Mouse (Mus musculus) G1E (cell line): Measurements from ENCODE around the gene Rcbtb2. TPM values are rescaled to one million over a fixed set of nuclear protein-coding genes. Genes with fewer than 3 reads are reported as not detected.

ENCODE experiments used
- ATAC-seq: 2 replicates; pipeline ENCODE4 v1.8.0; 2016; ENCODE audit warnings: mild to moderate bottlenecking; ENCODE audit not compliant: insufficient number of reproducible peaks, poor library complexity, low FRiP score, severe bottlenecking; ENCODE audit errors: extremely low read depth
- DNase-seq: peaks from one replicate; pipeline ENCODE4 v3.0.0; 2012; ENCODE audit warnings: low spot score
- H3K27me3 ChIP-seq: 2 replicates; pipeline ENCODE4 v1.6.1; 2012; ENCODE audit warnings: mild to moderate bottlenecking, low read length, inconsistent platforms; ENCODE audit not compliant: insufficient read depth
- H3K36me3 ChIP-seq: replicated peaks from 2 replicates; pipeline ENCODE3; 2012; ENCODE audit warnings: mild to moderate bottlenecking, inconsistent platforms
- H3K4me1 ChIP-seq: 2 replicates; pipeline ENCODE4 v1.6.1; 2012; ENCODE audit warnings: low read depth, low read length, inconsistent platforms, mixed read lengths; ENCODE audit not compliant: insufficient read depth
- H3K4me3 ChIP-seq: 2 replicates; pipeline ENCODE4 v1.5.1; 2012; ENCODE audit warnings: low read depth, mild to moderate bottlenecking, inconsistent platforms, low read length, moderate library complexity, mixed read lengths
- H3K9me3 ChIP-seq: replicated peaks from 2 replicates; pipeline ENCODE4 v1.6.1; 2012; ENCODE audit warnings: inconsistent platforms
- CTCF ChIP-seq: IDR thresholded peaks from 2 replicates; pipeline ENCODE4 v1.5.1; 2012; ENCODE audit warnings: low read depth, low read length, inconsistent platforms, mixed read lengths
- GATA1 ChIP-seq: IDR thresholded peaks from 2 replicates; pipeline ENCODE4 v1.6.1; 2012; ENCODE audit warnings: borderline replicate concordance, low read length, inconsistent platforms, mixed read lengths
- GATA2 ChIP-seq: IDR thresholded peaks from 2 replicates; pipeline ENCODE4 v1.6.1; 2012; ENCODE audit warnings: low read depth, low read length, inconsistent platforms, borderline replicate concordance
- POLR2AphosphoS5 ChIP-seq: IDR thresholded peaks from 2 replicates; pipeline ENCODE4 v1.6.1; 2012; ENCODE audit warnings: low read depth, low read length, inconsistent platforms; ENCODE audit not compliant: insufficient replicate concordance
- TAL1 ChIP-seq: conservative IDR thresholded peaks from 2 replicates; pipeline ENCODE4 v1.6.1; 2012; ENCODE audit warnings: low read depth, low read length, inconsistent platforms, mixed read lengths
- polyA plus RNA-seq: library from polyadenylated mRNA; stranded (reverse); fragments of >175 nt; gene quantifications from 2 replicates; pipeline ENCODE4 v1.2.3, GENCODE M21; 2012
- total RNA-seq, 2 experiments: library from RNA; stranded (forward) in 1 of 2; stranded (reverse) in 1 of 2; fragments of 200-1000 nt in 1 of 2; fragments of >200 nt in 1 of 2; fragmentation: Nextera tagmentation in 1 of 2; gene quantifications; 2 replicates each; pipeline ENCODE4 v1.2.3; 2014 to 2017

Gene Rcbtb2
- total and polyA plus RNA-seq, 3 experiments = 24.4 to 49.9 (median 34.8) TPM

DNA sequence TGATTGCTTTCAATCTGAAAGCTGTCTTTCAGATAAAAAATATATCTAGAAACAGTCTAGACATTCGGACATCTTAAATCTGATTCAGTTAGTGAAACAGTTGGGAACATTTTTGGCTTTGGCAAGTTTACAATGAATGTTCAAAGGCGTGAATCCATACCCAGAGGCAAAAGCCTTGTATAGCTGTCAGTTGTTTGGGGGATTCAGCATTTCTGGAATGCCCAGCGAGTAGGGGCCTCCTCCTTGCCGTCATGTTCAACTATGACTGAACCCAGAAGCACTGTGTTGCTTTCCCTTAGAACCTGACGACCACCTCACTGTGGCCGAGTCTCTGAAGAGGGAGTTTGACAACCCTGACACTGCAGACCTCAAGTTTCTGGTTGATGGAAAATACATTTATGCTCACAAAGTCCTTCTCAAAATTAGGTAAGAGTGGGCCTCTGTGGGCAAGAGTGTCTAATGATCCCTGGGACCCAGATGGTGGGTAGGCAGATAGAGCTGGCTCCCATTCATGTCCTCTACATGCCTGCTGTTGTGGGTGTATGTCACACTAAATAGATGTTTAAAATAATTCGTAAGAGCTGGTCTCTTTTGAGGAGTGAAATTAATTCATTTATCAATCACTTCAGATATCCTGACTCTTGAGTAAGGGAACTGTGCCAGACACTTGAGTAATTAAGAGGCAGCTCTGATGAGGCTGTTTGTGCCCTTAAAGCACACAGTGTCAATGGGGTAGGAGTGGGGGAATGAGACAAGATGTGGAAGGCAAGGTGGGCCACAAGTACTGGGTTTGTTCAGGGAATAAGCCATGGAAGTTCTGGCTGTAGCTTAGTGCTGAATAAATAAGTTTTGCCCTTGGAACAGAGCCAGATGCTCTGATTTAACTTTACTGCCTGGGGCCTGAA lies 51.5 kb downstream of the Rcbtb2 start:
- H3K4me1 ChIP-seq = peaks cover 56% of the 10 kb centered on the region
- no peaks in the 10 kb centered on the region for H3K27me3 ChIP-seq
- no peak for DNase-seq
- H3K9me3 ChIP-seq = no peaks in the 10 kb centered on the region
- H3K4me3 ChIP-seq = no peak overlapping the region
- TF ChIP-seq TAL1 = no peak
- TF ChIP-seq GATA1 = no peak
- TF ChIP-seq GATA2 = no peak
- TF ChIP-seq POLR2AphosphoS5 = no peak
- no peak for TF ChIP-seq CTCF
- H3K36me3 ChIP-seq = peaks cover 72% of the 10 kb centered on the region
- ATAC-seq = no peak

DNA sequence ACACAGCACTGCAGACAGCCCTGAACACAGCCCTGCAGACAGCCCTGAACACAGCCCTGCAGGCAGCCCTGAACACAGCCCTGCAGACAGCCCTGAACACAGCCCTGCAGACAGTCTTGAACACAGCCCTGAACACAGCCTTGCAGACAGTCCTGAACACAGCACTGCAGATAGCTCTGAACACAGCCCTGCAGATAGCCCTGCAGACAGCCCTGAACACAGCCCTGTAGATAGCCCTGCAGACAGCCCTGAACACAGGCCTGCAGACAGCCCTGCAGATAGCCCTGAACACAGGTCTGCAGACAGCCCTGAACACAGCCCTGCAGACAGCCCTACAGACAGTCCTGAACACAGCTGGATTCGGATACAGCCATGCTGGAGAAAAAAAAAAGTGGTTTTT lies 52.2 kb downstream of the Rcbtb2 start:
- Histone ChIP-seq H3K4me3 (no peak overlapping the region), H3K4me1 (peaks cover 54% of the 10 kb centered on the region), H3K9me3 (no peaks in the 10 kb centered on the region), H3K36me3 (peaks cover 72% of the 10 kb centered on the region), H3K27me3 (no peaks in the 10 kb centered on the region)
- DNase-seq (no peak), ATAC-seq (no peak)
- TF ChIP-seq CTCF = no peak
- TF ChIP-seq TAL1 = no peak
- no peak for TF ChIP-seq GATA2

DNA sequence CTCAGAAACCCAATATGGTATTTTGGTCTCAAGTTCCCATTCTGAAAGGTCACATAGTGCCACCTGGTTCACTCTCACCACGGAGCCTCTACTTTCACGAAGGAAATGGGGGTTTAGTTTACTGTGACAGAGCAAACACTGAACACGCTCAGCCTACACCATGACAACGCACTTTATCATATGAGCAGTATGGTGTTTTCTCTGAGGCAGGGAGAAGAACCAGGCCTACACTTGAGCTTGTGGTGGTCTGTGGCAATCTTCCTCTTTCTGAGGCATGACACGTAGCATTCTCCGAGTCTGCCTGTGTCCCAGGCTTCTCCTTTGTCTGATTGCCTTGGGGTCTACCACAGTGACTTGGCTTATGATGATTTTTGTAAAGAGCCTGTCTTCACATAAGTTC lies 53.0 kb downstream of the Rcbtb2 start:
- DNase-seq (peak; percentile 51), ATAC-seq (peak; percentile 76)
- Histone ChIP-seq H3K4me1 (peaks cover 58% of the 10 kb centered on the region), H3K27me3 (no peaks in the 10 kb centered on the region), H3K36me3 (peaks cover 74% of the 10 kb centered on the region), H3K9me3 (no peaks in the 10 kb centered on the region), H3K4me3 (no peak overlapping the region; the same call in 1 of the 2 replicates)
- TF ChIP-seq GATA1 = no peak
- TF ChIP-seq GATA2 = no peak

DNA sequence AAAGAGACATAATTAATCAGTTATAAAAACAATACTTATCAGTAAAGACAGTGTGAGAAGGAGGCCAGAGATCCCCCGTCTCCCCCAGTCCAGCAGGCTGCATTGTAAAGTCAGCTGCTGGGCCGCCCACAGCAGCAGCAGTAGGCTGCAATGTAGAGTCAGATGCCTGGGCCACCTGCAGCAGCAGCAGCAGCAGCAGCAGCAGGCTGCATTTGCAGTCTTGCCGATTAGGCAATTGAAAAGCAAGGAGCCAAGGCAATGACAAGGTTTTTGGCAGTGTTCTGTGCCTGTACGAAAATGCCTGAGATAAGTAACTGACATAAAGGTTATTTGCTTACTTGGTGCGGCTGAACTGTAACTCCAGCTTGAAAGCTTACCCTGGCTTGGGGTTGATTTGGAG lies 53.4 kb downstream of the Rcbtb2 start:
- ATAC-seq = peak; percentile 59
- H3K36me3 ChIP-seq = peaks cover 72% of the 10 kb centered on the region

DNA sequence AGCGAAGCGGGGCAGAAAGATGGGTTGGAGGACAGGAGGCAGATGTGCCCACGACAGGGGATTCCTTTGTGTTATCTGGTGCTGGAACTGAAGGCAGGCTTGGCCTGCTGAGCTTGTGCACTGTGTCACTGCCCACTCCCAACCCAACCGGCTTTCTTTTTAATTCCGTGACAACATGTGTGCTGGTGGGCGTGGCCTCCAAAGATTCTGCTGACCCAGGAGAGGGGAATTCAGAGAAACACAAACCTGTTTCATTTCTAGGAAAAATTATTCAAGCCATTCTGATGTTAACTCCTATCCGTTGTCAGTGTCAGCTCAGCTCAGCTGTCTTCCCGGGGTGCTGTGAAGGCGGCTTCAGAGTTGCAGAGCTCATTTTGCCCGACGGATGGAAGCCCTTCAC lies 55.1 kb downstream of the Rcbtb2 start:
- ATAC-seq (no peak), DNase-seq (no peak)
- Histone ChIP-seq H3K27me3 (no peaks in the 10 kb centered on the region), H3K36me3 (peaks cover 72% of the 10 kb centered on the region), H3K4me1 (peaks cover 60% of the 10 kb centered on the region), H3K4me3 (peak overlapping the region; percentile 55), H3K9me3 (no peaks in the 10 kb centered on the region)
- TF ChIP-seq POLR2AphosphoS5 (no peak), TAL1 (no peak), CTCF (no peak), GATA1 (no peak), GATA2 (no peak)

More for the DNA sequence above, 53.4 kb downstream of the Rcbtb2 start:
- H3K9me3 ChIP-seq = no peaks in the 10 kb centered on the region
- no peaks in the 10 kb centered on the region for H3K27me3 ChIP-seq
- H3K4me3 ChIP-seq = peak overlapping the region; percentile 44; the same call in 1 of the 2 replicates
- DNase-seq = peak; percentile 22
- TF ChIP-seq TAL1 = no peak
- peaks cover 61% of the 10 kb centered on the region for H3K4me1 ChIP-seq

DNA sequence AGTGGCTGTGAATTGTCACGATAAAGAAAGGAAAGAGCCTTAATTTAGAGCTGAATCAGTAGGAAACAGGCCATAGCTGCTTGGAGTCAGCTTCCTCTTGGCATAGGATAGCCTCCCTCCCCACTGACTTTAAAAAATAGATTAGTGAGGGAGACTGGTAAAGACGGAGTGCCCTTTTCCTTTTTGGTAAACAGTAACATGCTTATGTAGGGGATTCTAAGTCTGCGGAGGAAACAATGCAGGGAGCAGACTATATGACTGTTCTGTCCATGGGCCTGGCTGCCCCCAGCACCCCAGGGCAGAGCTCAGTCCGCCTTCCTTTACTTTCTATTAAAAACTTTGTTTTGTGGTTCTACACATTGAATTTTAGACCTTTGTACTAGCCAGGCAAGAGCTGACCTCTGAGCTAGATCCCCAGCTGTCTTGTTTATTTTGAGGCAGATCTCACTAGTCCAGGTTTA lies 56.4 kb downstream of the Rcbtb2 start:
- no peaks in the 10 kb centered on the region for H3K27me3 ChIP-seq
- DNase-seq (no peak), ATAC-seq (no peak)
- H3K4me3 ChIP-seq = no peak overlapping the region
- peaks cover 64% of the 10 kb centered on the region for H3K36me3 ChIP-seq
- TF ChIP-seq CTCF (no peak), POLR2AphosphoS5 (no peak), TAL1 (no peak), GATA2 (no peak), GATA1 (no peak)
- no peaks in the 10 kb centered on the region for H3K9me3 ChIP-seq
- H3K4me1 ChIP-seq = peaks cover 57% of the 10 kb centered on the region

DNA sequence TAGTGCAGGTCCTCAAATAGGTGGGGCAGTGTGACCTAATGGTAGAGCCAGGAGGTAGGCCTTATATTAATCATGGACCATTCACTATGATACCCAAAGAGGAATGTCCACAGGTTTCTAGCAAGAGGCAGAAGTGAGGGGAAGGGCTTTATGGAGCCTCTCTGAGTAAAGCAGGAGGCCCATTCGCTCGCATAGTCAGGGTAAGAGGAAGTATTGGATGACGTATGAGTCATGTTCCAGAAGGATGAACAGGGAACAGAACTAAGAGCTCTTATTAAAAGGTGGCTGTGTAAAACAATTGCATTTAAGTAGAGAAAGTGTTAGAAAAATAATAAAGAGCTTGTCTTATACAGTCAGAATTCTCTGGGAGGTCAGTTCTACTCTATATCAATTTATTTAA lies 57.8 kb downstream of the Rcbtb2 start:
- Histone ChIP-seq H3K27me3 (no peaks in the 10 kb centered on the region), H3K4me1 (peaks cover 46% of the 10 kb centered on the region), H3K36me3 (peaks cover 66% of the 10 kb centered on the region), H3K4me3 (no peak overlapping the region), H3K9me3 (no peaks in the 10 kb centered on the region)
- TF ChIP-seq CTCF = no peak
- TF ChIP-seq GATA2 = no peak
- no peak for TF ChIP-seq TAL1
- no peak for TF ChIP-seq POLR2AphosphoS5
- no peak for TF ChIP-seq GATA1
- no peak for ATAC-seq
- DNase-seq = no peak
